Mouse (Mus musculus) C2C12 (cell line): ENCODE measurements around the gene Rgs6.

Experiments
- CTCF ChIP-seq: IDR thresholded peaks from one replicate; pipeline ENCODE4 v1.5.1; 2011; ENCODE audit not compliant: control insufficient read depth, insufficient read depth, insufficient read length
- MAX ChIP-seq: IDR thresholded peaks from one replicate; pipeline ENCODE4 v1.6.1; 2011; ENCODE audit warnings: mild to moderate bottlenecking, control low read depth

DNA sequence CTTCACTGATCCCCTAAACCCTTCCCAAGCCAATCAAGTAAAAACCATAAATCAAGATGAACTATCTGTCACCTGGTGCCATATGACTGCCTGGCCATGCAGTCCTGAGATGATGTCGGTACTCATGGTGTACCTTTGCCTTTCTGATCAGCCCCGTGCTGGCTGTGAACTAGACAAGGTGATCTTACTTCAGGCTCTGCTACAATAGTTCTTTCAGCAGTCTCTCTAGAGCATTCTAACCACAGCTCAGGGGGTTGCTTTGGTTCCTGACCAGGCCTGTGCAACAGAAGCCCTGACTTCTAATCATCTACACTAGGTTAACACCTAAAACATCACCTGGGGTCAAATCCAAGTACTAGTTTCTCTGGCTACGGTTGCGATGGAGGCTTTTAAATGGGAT is 521.4 kb downstream of the Rgs6 start:
- TF ChIP-seq CTCF (no peak), MAX (no peak)
